Mouse (Mus musculus): ENCODE results near the gene Pdf.
"Not testable (repeated sequence)": the region's sequence is repeated elsewhere in the genome, so short reads cannot be mapped to it uniquely, and the experiment has no call there.

The Pdf gene

GRCm38 (mm10) chr8:107035641-107036040 lies 12.8 kb downstream of the Pdf start:
- DNase-seq (ENCODE audit: low spot score), result no peak

- DNase-seq (ENCODE audit: low spot score), result not testable (repeated sequence)
Observed at GRCm38 (mm10) chr8:107033609-107034008, 14.8 kb downstream of the Pdf start.

- no peak for DNase-seq (ENCODE audit: low spot score)
Observed at GRCm38 (mm10) chr8:107031577-107032090, 16.8 kb downstream of the Pdf start.

- DNase-seq (ENCODE audit: low spot score), result peak; percentile 96
Observed at GRCm38 (mm10) chr8:107030650-107031576, 17.5 kb downstream of the Pdf start, which contains the start of gene Vps4a. TSS of gene Vps4a (plus strand) at chr8:107031222.

GRCm38 (mm10) chr8:107030058-107030457 lies 18.4 kb downstream of the Pdf start:
- DNase-seq (ENCODE audit: low spot score), result no peak

GRCm38 (mm10) chr8:107029310-107029709 lies 19.1 kb downstream of the Pdf start:
- DNase-seq (ENCODE audit: low spot score), result no peak

- no peak for DNase-seq (ENCODE audit: low spot score)
Observed at GRCm38 (mm10) chr8:107023479-107023878, 24.9 kb downstream of the Pdf start.

- no peak for DNase-seq (ENCODE audit: low spot score)
Observed at GRCm38 (mm10) chr8:107014915-107015314, 33.5 kb downstream of the Pdf start.

GRCm38 (mm10) chr8:107012666-107013065 lies 35.7 kb downstream of the Pdf start:
- DNase-seq (ENCODE audit: low spot score), result no peak

GRCm38 (mm10) chr8:107007795-107008194 lies 40.6 kb downstream of the Pdf start:
- no peak for DNase-seq (ENCODE audit: low spot score)

GRCm38 (mm10) chr8:107002532-107002931 lies 45.9 kb downstream of the Pdf start:
- DNase-seq (ENCODE audit: low spot score), result peak; percentile 87

- peak; percentile 49 for DNase-seq (ENCODE audit: low spot score)
Observed at GRCm38 (mm10) chr8:106999068-106999467, 49.3 kb downstream of the Pdf start.

- DNase-seq (ENCODE audit: low spot score), result no peak
Observed at GRCm38 (mm10) chr8:106997416-106997815, 51.0 kb downstream of the Pdf start.

- not testable (repeated sequence) for DNase-seq (ENCODE audit: low spot score)
Observed at GRCm38 (mm10) chr8:106996339-106996738, 52.1 kb downstream of the Pdf start.

All from layer of hippocampus, adult 9-10 months (tissue).